ENCODE assay signal across 27 mouse cellular contexts in the genomic region with DNA sequence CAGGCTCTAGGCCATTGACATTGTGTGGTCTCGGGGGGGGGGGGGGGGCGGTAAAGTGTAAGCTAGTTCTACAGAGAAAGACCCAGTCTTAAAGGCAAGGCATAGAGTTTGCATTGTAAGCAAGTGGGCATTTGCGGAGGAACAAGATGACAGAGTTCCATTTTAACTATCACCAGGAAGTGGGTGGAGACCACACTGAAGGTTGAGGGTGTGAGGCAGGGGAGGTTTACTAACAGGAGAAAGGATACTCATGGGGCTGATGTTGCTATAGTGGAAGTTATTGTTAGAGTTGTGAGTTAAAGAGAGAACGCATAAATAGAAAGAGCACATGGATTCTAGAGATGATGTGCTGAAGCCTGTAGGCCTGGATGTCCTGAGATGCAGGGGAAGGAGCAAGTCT.
"Had no signal": no experiment of that assay in that cellular context is flagged by ENCODE, and none has a peak within 500 bp of the region (broad histone marks: within the 10 kb centered on the region; RNA-seq: fewer than 3 reads in every experiment).

No protein-coding gene starts in this region.

- H3K4me2 ChIP-seq: heart, embryonic 11.5 days; heart, embryonic 13.5 days; heart, embryonic 15.5 days; hindbrain, embryonic 12.5 days; hindbrain, embryonic 14.5 days; intestine, embryonic 15.5 days; kidney, embryonic 15.5 days; limb, embryonic 13.5 days; limb, embryonic 15.5 days; liver, embryonic 12.5 days had no signal

- ATAC-seq: hindbrain, embryonic 16.5 days; intestine, embryonic 15.5 days; liver, embryonic 12.5 days had no signal

- H3K36me3 ChIP-seq: heart, embryonic 13.5 days; heart, embryonic 15.5 days; hindbrain, embryonic 12.5 days; intestine, embryonic 15.5 days; kidney, embryonic 15.5 days; limb, embryonic 13.5 days; limb, embryonic 15.5 days; liver, embryonic 12.5 days had no signal

- H3K9ac ChIP-seq: heart, embryonic 13.5 days; heart, embryonic 15.5 days; hindbrain, embryonic 12.5 days; hindbrain, embryonic 14.5 days; intestine, embryonic 15.5 days; kidney, embryonic 15.5 days; limb, embryonic 13.5 days; limb, embryonic 15.5 days; liver, embryonic 12.5 days; liver, embryonic 14.5 days had no signal

- H3K9me3 ChIP-seq: heart, embryonic 13.5 days; heart, embryonic 15.5 days; hindbrain, embryonic 12.5 days; intestine, embryonic 15.5 days; kidney, embryonic 15.5 days; limb, embryonic 13.5 days; limb, embryonic 15.5 days; liver, embryonic 12.5 days had no signal

- DNase-seq: gastrocnemius, postnatal 14 days; gastrocnemius, postnatal 36 days; heart, adult 11 months; heart, adult 2 months; heart, postnatal 14 days; heart, postnatal 36 days; kidney, adult 11 months; kidney, adult 2 months; kidney, adult 9 months; kidney, postnatal 14 days; kidney, postnatal 36 days; layer of hippocampus, adult 9-11 months; layer of hippocampus, postnatal 36 days; left cerebral cortex, postnatal 4 days had no signal

- H3K4me3 ChIP-seq: heart, adult 2 months; heart, embryonic 13.5 days; heart, embryonic 15.5 days; hindbrain, embryonic 12.5 days; intestine, embryonic 15.5 days; kidney, embryonic 15.5 days; limb, embryonic 13.5 days; limb, embryonic 15.5 days; liver, embryonic 12.5 days had no signal

- H3K27me3 ChIP-seq: heart, embryonic 13.5 days; heart, embryonic 15.5 days; hindbrain, embryonic 12.5 days; intestine, embryonic 15.5 days; kidney, embryonic 15.5 days; limb, embryonic 13.5 days; limb, embryonic 15.5 days; liver, embryonic 12.5 days had no signal

- H3K27ac ChIP-seq: heart, adult 2 months; heart, embryonic 13.5 days; heart, embryonic 15.5 days; hindbrain, embryonic 12.5 days; hindbrain, embryonic 14.5 days; intestine, embryonic 15.5 days; kidney, embryonic 15.5 days; kidney, postnatal 0 days; limb, embryonic 13.5 days; limb, embryonic 15.5 days; liver, embryonic 12.5 days; liver, embryonic 14.5 days had no signal
